Mouse (Mus musculus): ENCODE measurements around the gene Aoc3. TPM values are rescaled to one million over a fixed set of nuclear protein-coding genes. Genes with fewer than 3 reads are reported as not detected.

The Aoc3 gene
- polyA plus RNA-seq, 1 experiment: 0.02 TPM

- peaks cover 27% of the 10 kb centered on the region for H3K27me3 ChIP-seq (ENCODE audit: control insufficient read depth, insufficient read depth, insufficient read length)
- no peaks in the 10 kb centered on the region for H3K36me3 ChIP-seq (ENCODE audit: control insufficient read depth, insufficient read depth)
- H3K4me3 ChIP-seq: no peak overlapping the region
- no peak overlapping the region for H3K4me2 ChIP-seq (ENCODE audit: low read depth)
- H3ac ChIP-seq (ENCODE audit: control insufficient read depth, insufficient read length): no peak overlapping the region
- no peaks in the 10 kb centered on the region for H3K79me2 ChIP-seq (ENCODE audit: control insufficient read depth, insufficient read depth)
- no peak for TF ChIP-seq POLR2A (IDR thresholded peaks at IDR 0.05; ENCODE audit: insufficient read length, low read depth)
- TF ChIP-seq CEBPB (IDR thresholded peaks at IDR 0.05; ENCODE audit: insufficient read depth, poor library complexity, severe bottlenecking): no peak
- no peak for TF ChIP-seq MAX (IDR thresholded peaks at IDR 0.05; ENCODE audit: low read depth)
Observed at GRCm38 (mm10) chr11:101354438-101355010, 24.1 kb downstream of the Aoc3 start.

DNA sequence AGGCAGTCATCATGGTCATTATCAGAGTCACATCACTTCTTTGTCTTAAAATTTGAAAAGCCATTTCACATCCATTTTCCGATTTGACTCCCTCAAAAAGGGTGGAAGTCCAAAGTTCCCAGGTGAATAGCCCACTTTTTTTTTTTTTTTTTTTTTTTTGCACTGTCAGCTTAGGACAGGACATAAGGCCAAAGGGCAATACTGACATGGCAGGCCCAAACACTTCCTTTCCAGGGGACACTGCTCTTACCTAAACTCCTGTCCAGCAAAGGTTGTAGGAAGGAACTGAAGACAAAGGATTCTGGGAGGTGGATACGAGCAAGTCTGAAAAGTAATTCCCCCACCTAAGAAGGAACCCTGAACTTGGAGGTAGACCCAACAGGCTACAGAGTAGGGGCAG is 25.5 kb downstream of the Aoc3 start:
- H3K36me3 ChIP-seq (ENCODE audit: control insufficient read depth, insufficient read depth): no peaks in the 10 kb centered on the region
- TF ChIP-seq REST (IDR thresholded peaks at IDR 0.05; ENCODE audit: insufficient read depth, insufficient read length) (no peak), TCF3 (IDR thresholded peaks at IDR 0.05; ENCODE audit: insufficient read length, low read depth) (no peak), USF1 (IDR thresholded peaks at IDR 0.05; ENCODE audit: low read depth) (no peak)
- H3ac ChIP-seq (ENCODE audit: control insufficient read depth, insufficient read length): no peak overlapping the region
- H3K4me2 ChIP-seq (ENCODE audit: low read depth): no peak overlapping the region
- no peaks in the 10 kb centered on the region for H3K79me2 ChIP-seq (ENCODE audit: control insufficient read depth, insufficient read depth)
- peaks cover 27% of the 10 kb centered on the region for H3K27me3 ChIP-seq (ENCODE audit: control insufficient read depth, insufficient read depth, insufficient read length)
- H3K4me3 ChIP-seq: no peak overlapping the region

DNA sequence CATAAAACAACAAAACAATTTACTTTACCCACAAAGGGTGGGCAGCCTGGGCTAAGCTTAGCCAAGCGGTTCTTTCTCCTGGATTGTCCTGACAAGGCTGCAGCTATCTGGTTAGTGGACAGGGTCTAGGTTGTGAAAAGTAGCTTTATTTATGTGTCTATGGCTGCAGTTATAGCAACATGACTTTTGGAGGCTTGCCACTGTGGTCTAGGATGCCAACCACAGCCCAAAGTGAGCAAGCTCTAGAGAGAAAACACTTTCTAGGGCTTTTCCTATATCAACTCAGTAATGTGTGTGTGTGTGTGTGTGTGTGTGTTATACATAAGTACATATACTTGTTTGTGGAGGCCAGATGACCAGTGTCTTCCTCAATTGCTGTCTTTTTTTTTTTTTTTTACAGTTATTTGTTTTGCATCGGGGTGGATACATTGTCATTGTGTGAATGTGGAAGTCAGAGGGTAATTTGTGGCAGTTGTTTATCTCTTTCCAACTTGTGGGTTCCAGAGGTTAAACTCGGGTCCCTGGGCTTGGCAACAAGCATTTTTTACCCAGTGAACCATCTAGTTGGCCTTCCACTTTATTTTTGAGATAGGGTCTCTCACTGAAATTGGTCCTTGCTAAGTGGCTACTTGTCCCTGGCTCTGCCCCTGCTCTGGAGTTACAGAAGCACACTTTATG is 27.2 kb downstream of the Aoc3 start:
- Histone ChIP-seq H3K4me3 (no peak overlapping the region), H3K27me3 (ENCODE audit: control insufficient read depth, insufficient read depth, insufficient read length) (peaks cover 16% of the 10 kb centered on the region), H3K4me2 (ENCODE audit: low read depth) (no peak overlapping the region), H3K36me3 (ENCODE audit: control insufficient read depth, insufficient read depth) (no peaks in the 10 kb centered on the region), H3ac (ENCODE audit: control insufficient read depth, insufficient read length) (no peak overlapping the region), H3K79me2 (ENCODE audit: control insufficient read depth, insufficient read depth) (no peaks in the 10 kb centered on the region)
- TF ChIP-seq TCF3 (IDR thresholded peaks at IDR 0.05; ENCODE audit: insufficient read length, low read depth) (no peak), USF1 (IDR thresholded peaks at IDR 0.05; ENCODE audit: low read depth) (no peak), REST (IDR thresholded peaks at IDR 0.05; ENCODE audit: insufficient read depth, insufficient read length) (no peak), MYOD1 (IDR thresholded peaks at IDR 0.05; ENCODE audit: control insufficient read depth in 1 of 3, insufficient read length in 2 of 3, low read depth in 2 of 3) (no peak), MYOG (IDR thresholded peaks at IDR 0.05; ENCODE audit: control insufficient read depth in 1 of 3, insufficient read depth in 1 of 3, insufficient read length in 2 of 3, low read depth in 2 of 3) (no peak), POLR2AphosphoS2 (IDR thresholded peaks at IDR 0.05; ENCODE audit: insufficient read length, low read depth) (no peak), MAX (IDR thresholded peaks at IDR 0.05; ENCODE audit: low read depth) (no peak), POLR2A (IDR thresholded peaks at IDR 0.05; ENCODE audit: insufficient read length, low read depth) (no peak), TCF12 (IDR thresholded peaks at IDR 0.05; ENCODE audit: insufficient read depth, poor library complexity, severe bottlenecking) (no peak), SRF (IDR thresholded peaks at IDR 0.05; ENCODE audit: control insufficient read depth, insufficient read length, low read depth) (no peak), CEBPB (IDR thresholded peaks at IDR 0.05; ENCODE audit: insufficient read depth, poor library complexity, severe bottlenecking) (no peak), E2F4 (IDR thresholded peaks at IDR 0.05; ENCODE audit: insufficient read depth) (no peak)

DNA sequence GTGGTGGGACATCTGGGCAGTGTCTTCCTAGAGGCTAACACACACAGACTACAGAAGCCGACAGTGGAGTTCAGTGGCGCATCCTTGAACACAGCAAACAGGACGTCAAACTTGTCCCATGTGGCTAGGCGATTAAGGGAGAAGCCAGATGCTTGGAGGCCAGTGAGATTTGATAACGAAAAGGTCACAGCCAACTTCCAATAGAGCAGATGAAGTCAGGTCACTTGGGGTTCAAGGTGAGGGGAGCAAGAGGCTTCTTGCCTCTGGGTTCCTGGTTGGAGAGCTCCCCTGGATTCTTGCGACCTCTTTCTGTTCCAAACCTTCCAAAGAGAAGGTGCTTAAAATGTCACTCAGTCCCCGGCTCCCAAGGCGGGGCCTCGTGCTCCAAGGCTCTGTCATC is 29.4 kb downstream of the Aoc3 start:
- TF ChIP-seq POLR2A (IDR thresholded peaks at IDR 0.05; ENCODE audit: insufficient read length, low read depth): no peak
- H3K4me2 ChIP-seq (ENCODE audit: low read depth): no peak overlapping the region

DNA sequence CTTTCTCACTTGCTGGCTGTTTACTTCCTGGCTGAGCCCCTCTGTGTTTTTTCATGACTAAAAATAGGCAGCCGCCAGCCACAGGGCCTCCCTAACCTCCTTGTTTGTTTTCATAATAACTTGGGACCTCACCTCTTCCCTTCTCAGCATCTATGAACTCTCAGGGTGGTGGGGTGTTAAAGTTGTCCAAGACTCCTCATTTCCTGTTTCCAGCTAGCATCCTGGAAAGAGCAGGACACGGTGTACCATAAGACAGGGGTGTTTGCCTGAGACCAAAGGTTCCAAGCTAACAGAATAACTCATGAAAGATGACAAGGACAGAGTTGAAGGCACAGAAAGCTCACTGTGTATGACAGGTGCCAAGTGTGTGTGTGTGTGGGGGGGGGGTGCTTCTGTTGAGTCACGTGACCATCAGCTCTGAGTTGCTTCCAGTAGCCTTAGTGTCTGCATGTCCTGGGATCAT is 30.3 kb downstream of the Aoc3 start:
- no peak overlapping the region for H3K4me2 ChIP-seq (ENCODE audit: low read depth)

More for the DNA sequence above, 29.4 kb downstream of the Aoc3 start:
- Histone ChIP-seq H3K36me3 (ENCODE audit: control insufficient read depth, insufficient read depth) (no peaks in the 10 kb centered on the region), H3K79me2 (ENCODE audit: control insufficient read depth, insufficient read depth) (no peaks in the 10 kb centered on the region), H3ac (ENCODE audit: control insufficient read depth, insufficient read length) (no peak overlapping the region), H3K4me3 (no peak overlapping the region), H3K27me3 (ENCODE audit: control insufficient read depth, insufficient read depth, insufficient read length) (peaks cover 14% of the 10 kb centered on the region)

More for the DNA sequence above, 30.3 kb downstream of the Aoc3 start:
- Histone ChIP-seq H3ac (ENCODE audit: control insufficient read depth, insufficient read length) (no peak overlapping the region), H3K79me2 (ENCODE audit: control insufficient read depth, insufficient read depth) (no peaks in the 10 kb centered on the region), H3K36me3 (ENCODE audit: control insufficient read depth, insufficient read depth) (no peaks in the 10 kb centered on the region), H3K4me3 (no peak overlapping the region), H3K27me3 (ENCODE audit: control insufficient read depth, insufficient read depth, insufficient read length) (peaks cover 19% of the 10 kb centered on the region)
- TF ChIP-seq TCF3 (IDR thresholded peaks at IDR 0.05; ENCODE audit: insufficient read length, low read depth) (no peak), CEBPB (IDR thresholded peaks at IDR 0.05; ENCODE audit: insufficient read depth, poor library complexity, severe bottlenecking) (no peak), MYOG (IDR thresholded peaks at IDR 0.05; ENCODE audit: control insufficient read depth in 1 of 3, insufficient read depth in 1 of 3, insufficient read length in 2 of 3, low read depth in 2 of 3) (no peak), E2F4 (IDR thresholded peaks at IDR 0.05; ENCODE audit: insufficient read depth) (no peak), POLR2A (IDR thresholded peaks at IDR 0.05; ENCODE audit: insufficient read length, low read depth) (no peak), REST (IDR thresholded peaks at IDR 0.05; ENCODE audit: insufficient read depth, insufficient read length) (no peak), USF1 (IDR thresholded peaks at IDR 0.05; ENCODE audit: low read depth) (peak; percentile 71)

Measured in myocyte (in vitro differentiated cells).